Mouse (Mus musculus): ENCODE data around the gene Echdc2.

Gene Echdc2

DNA sequence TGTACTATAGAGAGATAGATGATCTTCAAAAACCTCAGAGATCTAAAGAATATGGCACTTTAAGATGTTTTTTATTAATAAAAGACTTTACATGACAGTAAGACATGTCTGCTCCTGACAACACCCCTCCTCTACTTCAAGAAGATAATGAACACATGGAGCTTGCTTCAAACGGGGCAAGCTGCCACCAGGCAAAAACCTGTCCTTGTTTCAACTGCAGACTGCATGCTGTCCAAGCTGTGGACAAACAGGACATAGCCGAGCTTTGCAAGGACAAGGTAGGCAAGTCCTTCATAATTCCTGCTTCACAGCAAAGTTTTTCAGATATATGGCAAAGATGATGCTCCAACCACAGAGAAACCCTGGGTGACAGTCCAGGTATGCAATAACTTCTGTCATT is 34.0 kb downstream of the Echdc2 start:
- DNase-seq (ENCODE audit: low spot score in 2 of 2), result no peak

DNA sequence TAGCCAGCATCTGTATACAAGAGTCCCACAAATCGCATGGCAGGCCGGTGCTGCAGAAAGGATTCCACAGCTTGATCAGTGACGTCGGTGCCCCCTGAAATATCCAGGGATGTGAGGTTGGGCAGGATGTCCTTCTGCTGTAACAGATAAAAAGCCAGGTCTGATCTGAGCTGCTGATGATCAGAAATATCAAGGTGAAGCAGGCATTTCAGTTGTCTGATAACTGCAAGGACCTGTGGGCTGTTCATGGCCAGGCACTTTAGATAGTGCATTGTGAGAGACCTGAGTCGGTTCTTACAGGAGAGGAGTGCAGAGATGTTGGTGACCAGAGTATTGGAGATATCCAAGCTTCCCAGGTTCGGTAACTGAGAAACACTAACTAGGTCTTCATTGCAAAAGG is 39.4 kb downstream of the Echdc2 start:
- DNase-seq (ENCODE audit: low spot score in 2 of 2), result no peak

DNA sequence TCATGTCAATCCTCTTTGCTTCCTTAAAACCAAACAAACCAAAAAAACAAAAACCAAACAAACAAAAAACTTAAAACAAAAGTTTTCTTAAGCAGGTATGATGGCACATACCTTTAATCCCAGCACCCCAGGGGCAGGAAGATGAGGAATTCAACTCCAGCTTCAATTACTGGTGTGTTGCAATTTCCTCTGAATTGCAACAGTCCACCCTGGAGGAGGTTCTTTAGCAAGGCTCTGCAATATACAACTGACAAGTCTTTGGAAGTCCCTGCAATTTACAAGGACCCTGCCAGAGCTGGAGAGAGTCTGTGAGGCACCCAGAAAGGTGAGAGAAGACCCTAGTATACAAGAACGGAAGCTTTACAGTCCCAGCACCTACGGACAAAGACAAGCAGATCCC is 47.8 kb downstream of the Echdc2 start:
- DNase-seq (ENCODE audit: low spot score in 2 of 2), result no peak

DNA sequence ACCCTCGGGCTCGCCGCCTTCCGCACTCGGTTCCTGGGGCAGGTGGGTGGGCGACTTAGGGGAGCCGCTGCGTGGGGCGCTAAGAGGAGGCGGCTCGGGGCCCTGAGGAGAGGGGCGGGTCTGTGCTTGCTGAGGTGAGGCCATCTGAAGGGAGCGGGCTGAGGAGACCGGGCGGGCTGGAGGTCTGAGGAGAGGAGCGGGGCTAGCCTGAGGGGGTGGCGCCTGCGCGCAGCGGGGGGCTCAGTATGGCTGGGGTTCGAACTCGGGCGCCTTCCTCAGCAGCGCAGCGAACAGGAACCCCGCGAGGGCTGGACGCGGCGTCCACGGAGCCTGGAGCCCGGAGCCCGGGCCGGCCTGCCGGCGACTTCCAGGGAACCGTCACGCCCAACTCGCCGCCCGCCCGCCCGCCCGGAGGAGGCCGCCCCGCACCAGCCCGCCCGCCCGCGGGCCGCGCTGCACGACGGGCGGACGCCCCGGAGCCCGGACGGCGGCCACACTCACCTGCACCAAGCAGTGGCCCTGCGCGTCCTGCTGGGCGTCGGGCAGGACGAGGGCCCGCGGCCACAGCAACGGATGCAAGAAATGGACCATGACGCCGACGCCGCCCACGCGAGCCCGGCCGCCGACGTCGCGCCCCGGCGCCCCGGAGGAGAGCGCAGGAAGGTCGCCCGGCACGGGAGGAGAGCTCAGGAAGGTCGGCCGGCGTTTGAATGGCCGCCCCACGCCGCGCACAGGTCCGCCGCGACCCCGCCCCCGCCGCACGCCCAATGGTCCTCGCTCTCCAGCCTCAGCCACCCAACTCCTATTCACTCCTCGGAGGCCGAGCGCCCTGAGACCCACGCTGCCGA is 52.3 kb downstream of the Echdc2 start, which contains the start of gene Zyg11a:
Gene Zyg11a, minus strand, starts transcription at position 717 of the 848 bp plus-strand sequence.
- DNase-seq (ENCODE audit: low spot score in 2 of 2), result no peak

DNA sequence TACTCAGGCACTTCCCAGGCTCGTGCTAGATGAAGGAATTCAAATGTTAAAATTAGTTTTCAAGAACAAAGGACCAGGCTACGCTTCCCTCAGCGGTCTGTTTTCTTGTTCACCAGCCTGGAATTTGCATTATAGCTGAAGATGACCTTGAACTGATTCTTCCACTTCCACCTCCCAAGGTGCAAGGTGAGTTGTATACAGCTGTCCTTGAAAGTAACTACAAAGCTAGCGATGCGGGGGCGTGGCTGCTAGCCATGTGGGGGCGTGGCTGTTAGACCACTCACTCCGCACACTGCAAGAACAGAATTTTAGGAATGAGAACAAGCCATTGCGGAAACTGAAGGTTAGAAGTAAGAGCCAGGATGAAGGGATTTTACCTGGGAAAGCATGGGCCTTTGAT is 53.8 kb downstream of the Echdc2 start:
- no peak for DNase-seq (ENCODE audit: low spot score in 2 of 2)

DNA sequence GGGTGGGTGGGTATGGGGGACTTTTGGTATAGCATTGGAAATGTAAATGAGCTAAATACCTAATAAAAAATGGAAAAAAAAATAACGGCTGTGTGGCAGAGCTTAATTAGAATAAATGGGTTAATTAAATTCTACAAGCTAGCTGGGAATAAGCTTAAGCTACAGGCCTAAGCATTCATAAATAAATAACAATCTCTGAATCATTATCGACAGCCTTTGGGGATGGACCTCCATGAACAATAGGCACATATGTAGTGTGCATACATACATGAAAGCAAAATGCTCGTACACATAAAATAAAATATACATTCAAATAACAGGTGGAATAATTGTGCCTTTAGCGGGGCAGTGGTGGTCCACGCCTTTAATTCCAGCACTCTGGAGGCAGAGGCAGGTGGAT is 57.3 kb downstream of the Echdc2 start:
- no peak for DNase-seq (ENCODE audit: low spot score in 2 of 2)

DNA sequence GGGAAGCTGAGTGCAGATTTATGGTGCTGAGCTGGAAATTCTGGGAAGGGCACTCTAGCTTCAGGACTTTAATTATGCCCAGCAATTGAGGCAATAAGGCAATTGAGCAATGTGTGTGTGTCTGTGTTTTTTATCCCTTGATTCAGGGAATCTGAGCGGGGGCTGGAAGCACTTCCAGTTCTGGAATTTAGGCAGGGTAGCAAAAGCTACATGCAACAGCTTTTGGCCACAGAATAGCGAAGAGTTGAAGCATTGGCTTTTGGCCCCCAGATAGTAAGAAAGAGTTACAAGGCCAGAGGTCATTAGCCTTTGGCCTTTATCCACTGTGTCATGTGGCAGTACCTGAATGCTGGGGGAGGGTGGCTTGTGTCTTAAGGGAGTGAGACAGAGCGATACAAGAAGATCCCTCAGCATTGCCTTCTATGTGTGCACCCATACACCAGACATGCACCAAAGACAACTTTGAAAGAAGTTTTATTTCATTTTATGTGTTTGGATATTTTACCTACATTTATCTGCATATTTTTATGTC is 60.2 kb downstream of the Echdc2 start:
- no peak for DNase-seq (ENCODE audit: low spot score in 2 of 2)
